Mouse (Mus musculus): ENCODE measurements around the gene Arhgef25. TPM values are rescaled to one million over a fixed set of nuclear protein-coding genes. Genes with fewer than 3 reads are reported as not detected.

The Arhgef25 gene
- polyA plus RNA-seq, 1 experiment from 2014 or later: 49.0 TPM

- DNase-seq (ENCODE audit: low spot score) (no peak), ATAC-seq (replicated peaks; ENCODE audit: low FRiP score, low TSS enrichment, low read depth) (no peak)
- Histone ChIP-seq H3K9me3 (ENCODE audit: control insufficient read depth, low read length) (no peaks in the 10 kb centered on the region), H3K36me3 (ENCODE audit: control insufficient read depth, insufficient read depth, low read length) (no peaks in the 10 kb centered on the region), H3K9ac (ENCODE audit: low read length) (no peak overlapping the region), H3K4me2 (ENCODE audit: low read length) (no peak overlapping the region), H3K27ac (ENCODE audit: low read depth) (no peak overlapping the region), H3K4me1 (replicated peaks; ENCODE audit: control insufficient read depth, insufficient read depth, low read length) (no peaks in the 10 kb centered on the region), H3K4me3 (ENCODE audit: low read depth, low read length) (no peak overlapping the region), H3K27me3 (replicated peaks; ENCODE audit: control insufficient read depth, insufficient read depth, low read length) (no peaks in the 10 kb centered on the region)
- 77% methylated on average over 5 of the region's 5 CpGs for WGBS
Measured at GRCm38 (mm10) chr10:127145303-127145702, 44.6 kb downstream of the Arhgef25 start.

DNA sequence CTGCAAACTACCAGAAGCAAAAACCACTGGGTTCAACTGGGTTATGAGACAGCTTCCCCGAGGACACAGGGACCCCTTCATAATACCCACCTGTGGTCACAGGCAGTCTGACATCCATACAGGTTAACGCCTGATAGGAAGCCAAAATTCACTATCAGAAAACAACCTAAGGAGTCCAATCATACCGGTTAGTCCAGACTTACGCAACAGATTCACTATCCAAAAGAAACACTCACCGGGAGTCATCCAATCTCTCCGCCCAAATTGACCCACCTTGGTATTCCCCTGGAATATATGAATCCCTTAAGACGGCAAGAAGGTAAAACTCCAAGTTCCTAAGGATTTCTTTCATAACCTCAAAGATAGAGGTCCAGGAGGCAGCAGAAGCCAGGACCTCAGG is 45.3 kb downstream of the Arhgef25 start:
- Histone ChIP-seq H3K4me3 (ENCODE audit: low read depth, low read length) (no peak overlapping the region), H3K27ac (ENCODE audit: low read depth) (no peak overlapping the region), H3K9ac (ENCODE audit: low read length) (no peak overlapping the region), H3K9me3 (ENCODE audit: control insufficient read depth, low read length) (no peaks in the 10 kb centered on the region), H3K36me3 (ENCODE audit: control insufficient read depth, insufficient read depth, low read length) (no peaks in the 10 kb centered on the region), H3K27me3 (replicated peaks; ENCODE audit: control insufficient read depth, insufficient read depth, low read length) (no peaks in the 10 kb centered on the region), H3K4me1 (replicated peaks; ENCODE audit: control insufficient read depth, insufficient read depth, low read length) (no peaks in the 10 kb centered on the region), H3K4me2 (ENCODE audit: low read length) (no peak overlapping the region)
- ATAC-seq (replicated peaks; ENCODE audit: low FRiP score, low TSS enrichment, low read depth): no peak
- WGBS: 81% methylated on average over 7 of the region's 7 CpGs
- DNase-seq (ENCODE audit: low spot score): no peak

GRCm38 (mm10) chr10:127143228-127143627 is 46.7 kb downstream of the Arhgef25 start:
- no peak overlapping the region for H3K4me3 ChIP-seq (ENCODE audit: low read depth, low read length)
- no peak overlapping the region for H3K9ac ChIP-seq (ENCODE audit: low read length)
- H3K36me3 ChIP-seq (ENCODE audit: control insufficient read depth, insufficient read depth, low read length): no peaks in the 10 kb centered on the region
- H3K4me1 ChIP-seq (replicated peaks; ENCODE audit: control insufficient read depth, insufficient read depth, low read length): no peaks in the 10 kb centered on the region
- H3K27ac ChIP-seq (ENCODE audit: low read depth): no peak overlapping the region
- H3K9me3 ChIP-seq (ENCODE audit: control insufficient read depth, low read length): no peaks in the 10 kb centered on the region
- DNase-seq (ENCODE audit: low spot score) (no peak), ATAC-seq (replicated peaks; ENCODE audit: low FRiP score, low TSS enrichment, low read depth) (no peak)
- H3K27me3 ChIP-seq (replicated peaks; ENCODE audit: control insufficient read depth, insufficient read depth, low read length): no peaks in the 10 kb centered on the region
- no peak overlapping the region for H3K4me2 ChIP-seq (ENCODE audit: low read length)
- 84% methylated on average over 8 of the region's 8 CpGs for WGBS

GRCm38 (mm10) chr10:127141500-127141899 is 48.4 kb downstream of the Arhgef25 start:
- H3K4me2 ChIP-seq (ENCODE audit: low read length): no peak overlapping the region
- WGBS: 64% methylated on average over 8 of the region's 8 CpGs

DNA sequence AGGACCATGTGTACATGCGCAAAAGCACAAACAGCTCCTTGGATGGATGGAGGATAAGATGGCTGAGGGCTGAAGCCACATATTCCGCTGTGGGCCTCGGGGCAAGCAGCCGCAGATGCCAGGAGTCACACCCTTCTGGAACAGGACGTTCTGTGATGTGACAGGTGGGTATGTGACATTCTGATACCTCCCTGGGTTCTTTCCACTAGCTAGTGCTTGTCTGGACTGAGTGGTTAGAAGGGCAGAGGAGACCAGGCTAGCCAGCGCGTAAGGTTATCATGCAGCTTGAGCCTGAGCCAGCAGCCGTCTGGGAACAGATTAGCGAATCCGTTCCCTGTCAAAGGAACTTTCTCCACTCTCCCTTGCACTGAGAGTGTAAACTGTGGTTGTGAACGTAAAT is 48.9 kb downstream of the Arhgef25 start:
- DNase-seq (ENCODE audit: low spot score) (no peak), ATAC-seq (replicated peaks; ENCODE audit: low FRiP score, low TSS enrichment, low read depth) (no peak)
- Histone ChIP-seq H3K4me2 (ENCODE audit: low read length) (no peak overlapping the region), H3K27me3 (replicated peaks; ENCODE audit: control insufficient read depth, insufficient read depth, low read length) (no peaks in the 10 kb centered on the region), H3K9me3 (ENCODE audit: control insufficient read depth, low read length) (no peaks in the 10 kb centered on the region), H3K4me1 (replicated peaks; ENCODE audit: control insufficient read depth, insufficient read depth, low read length) (no peaks in the 10 kb centered on the region), H3K27ac (ENCODE audit: low read depth) (no peak overlapping the region), H3K4me3 (ENCODE audit: low read depth, low read length) (no peak overlapping the region), H3K36me3 (ENCODE audit: control insufficient read depth, insufficient read depth, low read length) (no peaks in the 10 kb centered on the region), H3K9ac (ENCODE audit: low read length) (no peak overlapping the region)
- WGBS: 80% methylated on average over 11 of the region's 11 CpGs

More at GRCm38 (mm10) chr10:127141500-127141899, 48.4 kb downstream of the Arhgef25 start:
- DNase-seq (ENCODE audit: low spot score) (no peak), ATAC-seq (replicated peaks; ENCODE audit: low FRiP score, low TSS enrichment, low read depth) (no peak)
- H3K36me3 ChIP-seq (ENCODE audit: control insufficient read depth, insufficient read depth, low read length): no peaks in the 10 kb centered on the region
- no peak overlapping the region for H3K27ac ChIP-seq (ENCODE audit: low read depth)
- H3K9me3 ChIP-seq (ENCODE audit: control insufficient read depth, low read length): no peaks in the 10 kb centered on the region
- H3K9ac ChIP-seq (ENCODE audit: low read length): no peak overlapping the region
- H3K4me1 ChIP-seq (replicated peaks; ENCODE audit: control insufficient read depth, insufficient read depth, low read length): no peaks in the 10 kb centered on the region
- H3K27me3 ChIP-seq (replicated peaks; ENCODE audit: control insufficient read depth, insufficient read depth, low read length): no peaks in the 10 kb centered on the region
- no peak overlapping the region for H3K4me3 ChIP-seq (ENCODE audit: low read depth, low read length)

DNA sequence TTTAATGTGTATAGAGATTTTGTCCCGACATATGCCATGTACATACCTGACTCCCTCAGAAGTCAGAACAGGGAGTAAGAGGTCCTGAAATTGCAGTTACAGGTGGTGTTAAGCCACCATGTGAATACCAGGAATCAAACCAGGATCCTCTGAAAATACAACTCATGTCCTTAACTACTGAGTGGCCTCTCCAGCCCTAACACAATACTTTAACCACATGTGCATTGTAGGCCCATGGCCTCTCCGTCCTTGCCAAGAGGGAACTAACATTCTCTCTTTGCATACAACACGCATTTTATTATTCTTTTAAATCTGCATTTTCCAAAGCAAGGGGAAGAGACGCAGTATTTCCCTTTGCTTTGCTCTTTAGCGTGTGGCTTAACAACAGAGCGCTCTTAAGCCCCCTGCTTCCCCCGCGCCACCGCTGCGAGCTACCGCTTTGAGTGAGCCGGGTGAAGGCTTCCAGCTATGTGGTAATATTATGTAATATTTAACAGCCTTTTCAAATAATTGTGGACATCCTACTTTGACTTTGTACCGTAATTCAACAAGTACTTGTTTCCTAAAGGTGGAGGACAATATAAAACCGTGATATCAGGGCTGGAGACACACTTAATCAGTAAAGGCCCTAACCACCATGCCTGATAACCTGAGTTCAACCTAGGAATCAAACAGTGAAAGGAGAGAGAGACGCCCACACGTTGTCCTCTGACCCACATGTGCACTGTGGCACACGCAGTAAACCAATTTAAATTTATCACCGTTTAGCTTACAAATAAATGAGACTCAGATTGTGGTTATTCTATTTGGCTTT is 51.3 kb downstream of the Arhgef25 start:
- Histone ChIP-seq H3K27ac (ENCODE audit: low read depth) (0 out of 2 replicates have a peak overlapping the region, but pooled peaks have one; percentile 29), H3K9me3 (ENCODE audit: control insufficient read depth, low read length) (no peaks in the 10 kb centered on the region), H3K36me3 (ENCODE audit: control insufficient read depth, insufficient read depth, low read length) (no peaks in the 10 kb centered on the region), H3K4me2 (ENCODE audit: low read length) (no peak overlapping the region), H3K4me3 (ENCODE audit: low read depth, low read length) (no peak overlapping the region), H3K9ac (ENCODE audit: low read length) (no peak overlapping the region), H3K27me3 (replicated peaks; ENCODE audit: control insufficient read depth, insufficient read depth, low read length) (no peaks in the 10 kb centered on the region), H3K4me1 (replicated peaks; ENCODE audit: control insufficient read depth, insufficient read depth, low read length) (no peaks in the 10 kb centered on the region)
- WGBS: 72% methylated on average over 18 of the region's 18 CpGs
- ATAC-seq (replicated peaks; ENCODE audit: low FRiP score, low TSS enrichment, low read depth): peak; percentile 63
- DNase-seq (ENCODE audit: low spot score): no peak

- DNase-seq (ENCODE audit: low spot score) (no peak), ATAC-seq (replicated peaks; ENCODE audit: low FRiP score, low TSS enrichment, low read depth) (no peak)
- H3K27me3 ChIP-seq (replicated peaks; ENCODE audit: control insufficient read depth, insufficient read depth, low read length): no peaks in the 10 kb centered on the region
- no peak overlapping the region for H3K4me3 ChIP-seq (ENCODE audit: low read depth, low read length)
- H3K9me3 ChIP-seq (ENCODE audit: control insufficient read depth, low read length): no peaks in the 10 kb centered on the region
- no peak overlapping the region for H3K9ac ChIP-seq (ENCODE audit: low read length)
- H3K4me1 ChIP-seq (replicated peaks; ENCODE audit: control insufficient read depth, insufficient read depth, low read length): no peaks in the 10 kb centered on the region
- 72% methylated on average over 3 of the region's 3 CpGs for WGBS
- H3K36me3 ChIP-seq (ENCODE audit: control insufficient read depth, insufficient read depth, low read length): no peaks in the 10 kb centered on the region
- H3K4me2 ChIP-seq (ENCODE audit: low read length): no peak overlapping the region
- H3K27ac ChIP-seq (ENCODE audit: low read depth): no peak overlapping the region
Measured at GRCm38 (mm10) chr10:127137896-127138295, 52.0 kb downstream of the Arhgef25 start.

GRCm38 (mm10) chr10:127136510-127136909 is 53.4 kb downstream of the Arhgef25 start:
- H3K9ac ChIP-seq (ENCODE audit: low read length): no peak overlapping the region
- no peaks in the 10 kb centered on the region for H3K36me3 ChIP-seq (ENCODE audit: control insufficient read depth, insufficient read depth, low read length)
- no peaks in the 10 kb centered on the region for H3K9me3 ChIP-seq (ENCODE audit: control insufficient read depth, low read length)
- ATAC-seq (replicated peaks; ENCODE audit: low FRiP score, low TSS enrichment, low read depth) (no peak), DNase-seq (ENCODE audit: low spot score) (no peak)
- no peaks in the 10 kb centered on the region for H3K4me1 ChIP-seq (replicated peaks; ENCODE audit: control insufficient read depth, insufficient read depth, low read length)
- H3K27ac ChIP-seq (ENCODE audit: low read depth): no peak overlapping the region
- no peak overlapping the region for H3K4me2 ChIP-seq (ENCODE audit: low read length)
- H3K27me3 ChIP-seq (replicated peaks; ENCODE audit: control insufficient read depth, insufficient read depth, low read length): no peaks in the 10 kb centered on the region
- WGBS: 75% methylated on average over 4 of the region's 4 CpGs
- H3K4me3 ChIP-seq (ENCODE audit: low read depth, low read length): no peak overlapping the region
